Mouse (Mus musculus): Measurements from ENCODE around the gene Lipc. TPM values are rescaled to one million over a fixed set of nuclear protein-coding genes. Genes with fewer than 3 reads are reported as not detected.

Lipc gene
- total RNA-seq, 2 experiments from 2014 or later: not detected

Small RNAs within 50 kb of the gene (microRNA-seq; reads per million reads assigned to microRNA genes)
- 0 reads per million in 2 experiments for gene Gm25149 (ENCODE audit: borderline number of aligned reads in 2 of 2)

Other genes starting within 250 kb of the Lipc start
- under 1 TPM; 0.16 to 0.33 TPM for gene Aqp9, start 216.5 kb upstream of the Lipc start, total RNA-seq (2021)

Data from adrenal gland, adult 18-20 months (tissue).